Mouse (Mus musculus) thymus, adult 2 months (tissue): ENCODE measurements at regions not wholly inside any gene's neighbourhood (a gene's known extent, or its start where the extent isn't known, plus 50 kb on each side); places are given as distances from the start of the nearest gene placed in this dataset.

Source experiments
- CTCF ChIP-seq: fragments of 200-500 bp; IDR thresholded peaks from 2 replicates; pipeline ENCODE4 v1.5.1; 2012; ENCODE audit warnings: mild to moderate bottlenecking, control low read depth, low read length, moderate library complexity, borderline replicate concordance; ENCODE audit not compliant: control insufficient read depth, poor library complexity, insufficient read depth; ENCODE audit errors: extremely low read depth
- POLR2A ChIP-seq: fragments of 200-500 bp; IDR thresholded peaks from 2 replicates; pipeline ENCODE4 v1.6.1; 2012; ENCODE audit warnings: mild to moderate bottlenecking, low read length, control low read depth, moderate library complexity; ENCODE audit not compliant: control insufficient read depth, poor library complexity, insufficient read depth; ENCODE audit errors: extremely low read depth

- TF ChIP-seq CTCF (no peak), POLR2A (no peak)
Measured at GRCm38 (mm10) chr10:120628066-120628465, 151.8 kb upstream of the Hmga2 start.
